Mouse (Mus musculus): ENCODE measurements at regions not wholly inside any gene's neighbourhood (a gene's known extent, or its start where the extent isn't known, plus 50 kb on each side); places are given as distances from the start of the nearest gene placed in this dataset.

GRCm38 (mm10) chr8:56682564-56682963 lies 131.7 kb downstream of the Fbxo8 start:
- Histone ChIP-seq H3K27ac (replicated peaks) (no peak overlapping the region), H3K9me3 (no peaks in the 10 kb centered on the region), H3K36me3 (no peaks in the 10 kb centered on the region), H3K27me3 (replicated peaks) (no peaks in the 10 kb centered on the region), H3K4me3 (no peak overlapping the region), H3K4me1 (no peaks in the 10 kb centered on the region), H3K9ac (no peak overlapping the region), H3K4me2 (no peak overlapping the region)
- ATAC-seq (ENCODE audit: extremely low read depth, insufficient number of reproducible peaks, low FRiP score, low TSS enrichment), result no peak
- 10% methylated on average over 3 of the region's 3 CpGs for WGBS

GRCm38 (mm10) chr8:56684352-56684751 lies 133.5 kb downstream of the Fbxo8 start:
- Histone ChIP-seq H3K27me3 (replicated peaks) (no peaks in the 10 kb centered on the region), H3K4me2 (no peak overlapping the region; the same call in 1 of the 2 replicates), H3K4me1 (no peaks in the 10 kb centered on the region), H3K9ac (no peak overlapping the region), H3K4me3 (no peak overlapping the region), H3K9me3 (no peaks in the 10 kb centered on the region), H3K27ac (replicated peaks) (no peak overlapping the region), H3K36me3 (no peaks in the 10 kb centered on the region)
- 71% methylated on average over 7 of the region's 7 CpGs for WGBS
- no peak for ATAC-seq (ENCODE audit: extremely low read depth, insufficient number of reproducible peaks, low FRiP score, low TSS enrichment)

GRCm38 (mm10) chr8:56695436-56695835 lies 144.5 kb downstream of the Fbxo8 start:
- WGBS, result 75% methylated on average over 1 of the region's 1 CpGs
- no peak overlapping the region for H3K4me2 ChIP-seq
- no peaks in the 10 kb centered on the region for H3K9me3 ChIP-seq
- H3K9ac ChIP-seq, result no peak overlapping the region
- H3K4me1 ChIP-seq, result no peaks in the 10 kb centered on the region
- H3K4me3 ChIP-seq, result no peak overlapping the region
- H3K27me3 ChIP-seq (replicated peaks), result no peaks in the 10 kb centered on the region
- H3K36me3 ChIP-seq, result no peaks in the 10 kb centered on the region
- H3K27ac ChIP-seq (replicated peaks), result no peak overlapping the region
- ATAC-seq (ENCODE audit: extremely low read depth, insufficient number of reproducible peaks, low FRiP score, low TSS enrichment), result no peak

GRCm38 (mm10) chr8:56700580-56701145 lies 149.8 kb downstream of the Fbxo8 start:
- no peak overlapping the region for H3K4me3 ChIP-seq
- H3K36me3 ChIP-seq, result no peaks in the 10 kb centered on the region
- no peak overlapping the region for H3K9ac ChIP-seq
- ATAC-seq (ENCODE audit: extremely low read depth, insufficient number of reproducible peaks, low FRiP score, low TSS enrichment), result no peak
- no peaks in the 10 kb centered on the region for H3K9me3 ChIP-seq
- H3K4me2 ChIP-seq, result no peak overlapping the region
- no peaks in the 10 kb centered on the region for H3K27me3 ChIP-seq (replicated peaks)
- WGBS, result 58% methylated on average over 2 of the region's 2 CpGs
- H3K4me1 ChIP-seq, result no peaks in the 10 kb centered on the region; the same call in 1 of the 2 replicates
- H3K27ac ChIP-seq (replicated peaks), result no peak overlapping the region

GRCm38 (mm10) chr8:56706377-56706776 lies 155.5 kb downstream of the Fbxo8 start:
- Histone ChIP-seq H3K4me2 (no peak overlapping the region), H3K9ac (no peak overlapping the region), H3K36me3 (no peaks in the 10 kb centered on the region), H3K9me3 (no peaks in the 10 kb centered on the region), H3K27ac (replicated peaks) (no peak overlapping the region), H3K27me3 (replicated peaks) (no peaks in the 10 kb centered on the region), H3K4me3 (no peak overlapping the region), H3K4me1 (0 out of 2 replicates have a peak, but pooled peaks cover 5% of the 10 kb centered on the region)
- 54% methylated on average over 10 of the region's 10 CpGs for WGBS
- no peak for ATAC-seq (ENCODE audit: extremely low read depth, insufficient number of reproducible peaks, low FRiP score, low TSS enrichment)

- peak overlapping the region; percentile 8; the same call in 1 of the 2 replicates for H3K9ac ChIP-seq
- WGBS, result 34% methylated on average over 14 of the region's 14 CpGs
Measured at GRCm38 (mm10) chr8:56706941-56707706, 156.2 kb downstream of the Fbxo8 start.

GRCm38 (mm10) chr8:56720001-56720400 lies 169.1 kb downstream of the Fbxo8 start:
- Histone ChIP-seq H3K27me3 (replicated peaks) (no peaks in the 10 kb centered on the region), H3K9ac (no peak overlapping the region), H3K36me3 (no peaks in the 10 kb centered on the region), H3K4me2 (no peak overlapping the region), H3K27ac (replicated peaks) (no peak overlapping the region), H3K9me3 (no peaks in the 10 kb centered on the region), H3K4me3 (no peak overlapping the region), H3K4me1 (no peaks in the 10 kb centered on the region; the same call in 1 of the 2 replicates)
- 76% methylated on average over 1 of the region's 1 CpGs for WGBS
- no peak for ATAC-seq (ENCODE audit: extremely low read depth, insufficient number of reproducible peaks, low FRiP score, low TSS enrichment)

More at GRCm38 (mm10) chr8:56706941-56707706, 156.2 kb downstream of the Fbxo8 start:
- H3K27ac ChIP-seq (replicated peaks), result no peak overlapping the region
- ATAC-seq (ENCODE audit: extremely low read depth, insufficient number of reproducible peaks, low FRiP score, low TSS enrichment), result no peak
- no peaks in the 10 kb centered on the region for H3K36me3 ChIP-seq
- H3K9me3 ChIP-seq, result no peaks in the 10 kb centered on the region
- H3K27me3 ChIP-seq (replicated peaks), result no peaks in the 10 kb centered on the region
- peak overlapping the region; percentile 24; the same call in 1 of the 2 replicates for H3K4me2 ChIP-seq
- 0 out of 2 replicates have a peak, but pooled peaks cover 5% of the 10 kb centered on the region for H3K4me1 ChIP-seq
- H3K4me3 ChIP-seq, result no peak overlapping the region

- no peak overlapping the region for H3K27ac ChIP-seq (replicated peaks)
- no peaks in the 10 kb centered on the region for H3K27me3 ChIP-seq (replicated peaks)
- H3K4me1 ChIP-seq, result no peaks in the 10 kb centered on the region; the same call in 1 of the 2 replicates
- H3K4me2 ChIP-seq, result no peak overlapping the region
- H3K36me3 ChIP-seq, result no peaks in the 10 kb centered on the region
- H3K9ac ChIP-seq, result no peak overlapping the region
- H3K9me3 ChIP-seq, result no peaks in the 10 kb centered on the region
- WGBS, result 43% methylated on average over 2 of the region's 2 CpGs
- ATAC-seq (ENCODE audit: extremely low read depth, insufficient number of reproducible peaks, low FRiP score, low TSS enrichment), result no peak
- H3K4me3 ChIP-seq, result no peak overlapping the region
Measured at GRCm38 (mm10) chr8:56722473-56723236, 171.8 kb downstream of the Fbxo8 start.

- 40% methylated on average over 2 of the region's 2 CpGs for WGBS
- H3K27me3 ChIP-seq (replicated peaks), result no peaks in the 10 kb centered on the region
- H3K27ac ChIP-seq (replicated peaks), result no peak overlapping the region
- H3K4me1 ChIP-seq, result no peaks in the 10 kb centered on the region; the same call in 1 of the 2 replicates
- H3K36me3 ChIP-seq, result no peaks in the 10 kb centered on the region
- no peak overlapping the region for H3K9ac ChIP-seq
- H3K9me3 ChIP-seq, result no peaks in the 10 kb centered on the region
- H3K4me2 ChIP-seq, result no peak overlapping the region
- no peak for ATAC-seq (ENCODE audit: extremely low read depth, insufficient number of reproducible peaks, low FRiP score, low TSS enrichment)
- H3K4me3 ChIP-seq, result no peak overlapping the region
Measured at GRCm38 (mm10) chr8:56724607-56725006, 173.7 kb downstream of the Fbxo8 start.

- WGBS, result 60% methylated on average over 6 of the region's 6 CpGs
- no peak overlapping the region for H3K9ac ChIP-seq
- no peaks in the 10 kb centered on the region for H3K27me3 ChIP-seq (replicated peaks)
- no peaks in the 10 kb centered on the region for H3K4me1 ChIP-seq
- H3K36me3 ChIP-seq, result no peaks in the 10 kb centered on the region
- no peaks in the 10 kb centered on the region for H3K9me3 ChIP-seq
- no peak overlapping the region for H3K27ac ChIP-seq (replicated peaks)
- no peak overlapping the region for H3K4me2 ChIP-seq
- no peak overlapping the region for H3K4me3 ChIP-seq
- ATAC-seq (ENCODE audit: extremely low read depth, insufficient number of reproducible peaks, low FRiP score, low TSS enrichment), result no peak
Measured at GRCm38 (mm10) chr8:56733318-56733717, 182.4 kb downstream of the Fbxo8 start.

- WGBS, result 64% methylated on average over 2 of the region's 2 CpGs
Measured at GRCm38 (mm10) chr8:56735021-56735420, 184.1 kb downstream of the Fbxo8 start.

More at GRCm38 (mm10) chr8:56735021-56735420, 184.1 kb downstream of the Fbxo8 start:
- ATAC-seq (ENCODE audit: extremely low read depth, insufficient number of reproducible peaks, low FRiP score, low TSS enrichment), result no peak
- no peaks in the 10 kb centered on the region for H3K4me1 ChIP-seq
- no peaks in the 10 kb centered on the region for H3K36me3 ChIP-seq
- no peak overlapping the region for H3K4me3 ChIP-seq
- no peak overlapping the region for H3K4me2 ChIP-seq
- no peak overlapping the region for H3K27ac ChIP-seq (replicated peaks)
- no peak overlapping the region for H3K9ac ChIP-seq
- H3K27me3 ChIP-seq (replicated peaks), result no peaks in the 10 kb centered on the region
- H3K9me3 ChIP-seq, result peaks cover 7% of the 10 kb centered on the region; the same call in 1 of the 2 replicates
